Mouse (Mus musculus) hindbrain, embryonic 11.5 days (tissue): Measurements from ENCODE around the gene Kif7. TPM values are rescaled to one million over a fixed set of nuclear protein-coding genes. Genes with fewer than 3 reads are reported as not detected.
A peak's percentile ranks its signal among the peaks of the same experiment; 100 is the strongest.

Source experiments
- ATAC-seq: fragments of 200-750 bp; cut with Nextera tagmentation; 2 replicates; pipeline ENCODE4 v1.8.0; 2017; ENCODE audit warnings: mild to moderate bottlenecking, moderate TSS enrichment, moderate library complexity; ENCODE audit not compliant: low FRiP score
- DNase-seq: peaks from one replicate; pipeline ENCODE4 v3.0.0-alpha.2; 2015; ENCODE audit warnings: low spot score
- H3K27ac ChIP-seq: fragments of 300-500 bp; sonication (generic); 2 replicates; pipeline ENCODE4 v1.5.1; 2014; ENCODE audit warnings: mild to moderate bottlenecking, low read depth, low read length
- H3K27me3 ChIP-seq: fragments of 300-500 bp; sonication (generic); 2 replicates; pipeline ENCODE4 v1.6.1; 2014; ENCODE audit warnings: mild to moderate bottlenecking, low read length, moderate library complexity, mixed read lengths; ENCODE audit not compliant: control insufficient read depth, insufficient read depth
- H3K36me3 ChIP-seq: fragments of 300-500 bp; sonication (generic); 2 replicates; pipeline ENCODE4 v1.6.1; 2014; ENCODE audit warnings: mild to moderate bottlenecking, low read length, moderate library complexity, mixed read lengths; ENCODE audit not compliant: control insufficient read depth, insufficient read depth
- H3K4me1 ChIP-seq: fragments of 300-500 bp; sonication (generic); replicated peaks from 2 replicates; pipeline ENCODE4 v1.6.1; 2014; ENCODE audit warnings: low read length, mixed read lengths; ENCODE audit not compliant: control insufficient read depth, insufficient read depth
- H3K4me2 ChIP-seq: fragments of 300-500 bp; sonication (generic); replicated peaks from 2 replicates; pipeline ENCODE4 v1.6.1; 2014; ENCODE audit warnings: mild to moderate bottlenecking, low read depth, low read length
- H3K4me3 ChIP-seq: fragments of 300-500 bp; sonication (generic); 2 replicates; pipeline ENCODE4 v1.5.1; 2014; ENCODE audit warnings: low read depth, low read length
- H3K9ac ChIP-seq: fragments of 300-500 bp; sonication (generic); 2 replicates; pipeline ENCODE4 v1.6.1; 2014; ENCODE audit warnings: low read depth, low read length
- H3K9me3 ChIP-seq: fragments of 300-500 bp; sonication (generic); 2 replicates; pipeline ENCODE4 v1.6.1; 2016; ENCODE audit warnings: low read length; ENCODE audit not compliant: control insufficient read depth
- WGBS: fragments of 180-500 bp; shearing (Covaris S2); extraction: QIAGEN DNeasy Blood & Tissue Kit; methylation state at CpG from one replicate; pipeline ENCODE4 v1.1.7; 2014; 5-methylcytosine and 5-hydroxymethylcytosine counted together
- polyA plus RNA-seq: library from polyadenylated mRNA; unstranded; fragments of >200 nt; fragmentation: Nextera tagmentation; extraction: Ambion mirVana; gene quantifications from 2 replicates; pipeline ENCODE4 v1.2.1, GENCODE M21; 2014

Kif7 gene
- polyA plus RNA-seq = 2.7 and 3.0 TPM in 2 replicates

GRCm38 (mm10) chr7:79715187-79715981, at the start of gene Kif7:
Gene Kif7, minus strand, starts transcription at chr7:79715720.
- Histone ChIP-seq H3K27me3 (peaks cover 2% of the 10 kb centered on the region; the same call in 1 of the 2 replicates), H3K36me3 (no peaks in the 10 kb centered on the region), H3K9me3 (no peaks in the 10 kb centered on the region), H3K4me1 (no peaks in the 10 kb centered on the region), H3K9ac (peak within 1 kb of the TSS; percentile 37), H3K4me3 (peak within 1 kb of the TSS; percentile 73), H3K4me2 (peak within 1 kb of the TSS; percentile 89), H3K27ac (no peak within 1 kb of the TSS)
- under 1% methylated on average over 48 of the region's 55 CpGs for WGBS
- ATAC-seq (peak; percentile 90), DNase-seq (peak; percentile 90)

- Histone ChIP-seq H3K27me3 (no peaks in the 10 kb centered on the region), H3K27ac (no peak overlapping the region), H3K9me3 (no peaks in the 10 kb centered on the region), H3K4me2 (no peak overlapping the region), H3K9ac (no peak overlapping the region), H3K4me1 (no peaks in the 10 kb centered on the region), H3K36me3 (no peaks in the 10 kb centered on the region), H3K4me3 (no peak overlapping the region)
- 84% methylated on average over 8 of the region's 8 CpGs for WGBS
- DNase-seq (no peak), ATAC-seq (no peak)
Observed at GRCm38 (mm10) chr7:79762106-79762505, 46.6 kb upstream of the Kif7 start.

- no peak overlapping the region for H3K27ac ChIP-seq
- no peak for DNase-seq
- no peaks in the 10 kb centered on the region for H3K36me3 ChIP-seq
- no peaks in the 10 kb centered on the region for H3K4me1 ChIP-seq
- no peaks in the 10 kb centered on the region for H3K9me3 ChIP-seq
- no peak overlapping the region for H3K9ac ChIP-seq
- H3K27me3 ChIP-seq = no peaks in the 10 kb centered on the region
- no peak overlapping the region for H3K4me2 ChIP-seq
- H3K4me3 ChIP-seq = no peak overlapping the region
- 85% methylated on average over 5 of the region's 5 CpGs for WGBS
- ATAC-seq = no peak
Observed at GRCm38 (mm10) chr7:79761124-79761876, 45.8 kb upstream of the Kif7 start.

GRCm38 (mm10) chr7:79759766-79760165, 44.2 kb upstream of the Kif7 start:
- H3K9ac ChIP-seq = no peak overlapping the region

GRCm38 (mm10) chr7:79758176-79758575, 42.7 kb upstream of the Kif7 start:
- Histone ChIP-seq H3K27me3 (no peaks in the 10 kb centered on the region), H3K9me3 (no peaks in the 10 kb centered on the region), H3K4me2 (no peak overlapping the region), H3K9ac (no peak overlapping the region), H3K4me3 (no peak overlapping the region), H3K4me1 (no peaks in the 10 kb centered on the region), H3K36me3 (no peaks in the 10 kb centered on the region), H3K27ac (no peak overlapping the region)
- WGBS = 77% methylated on average over 6 of the region's 6 CpGs
- ATAC-seq (no peak), DNase-seq (no peak)

More at GRCm38 (mm10) chr7:79759766-79760165, 44.2 kb upstream of the Kif7 start:
- ATAC-seq (no peak), DNase-seq (no peak)
- Histone ChIP-seq H3K4me1 (no peaks in the 10 kb centered on the region), H3K27me3 (no peaks in the 10 kb centered on the region), H3K36me3 (no peaks in the 10 kb centered on the region), H3K9me3 (no peaks in the 10 kb centered on the region), H3K4me2 (no peak overlapping the region), H3K27ac (no peak overlapping the region), H3K4me3 (no peak overlapping the region)

- DNase-seq (no peak), ATAC-seq (no peak)
- 38% methylated on average over 2 of the region's 2 CpGs for WGBS
- Histone ChIP-seq H3K4me1 (no peaks in the 10 kb centered on the region), H3K27me3 (no peaks in the 10 kb centered on the region), H3K4me2 (no peak overlapping the region), H3K36me3 (no peaks in the 10 kb centered on the region), H3K9ac (no peak overlapping the region), H3K9me3 (no peaks in the 10 kb centered on the region), H3K27ac (no peak overlapping the region), H3K4me3 (no peak overlapping the region)
Observed at GRCm38 (mm10) chr7:79756334-79756733, 40.8 kb upstream of the Kif7 start.

GRCm38 (mm10) chr7:79749511-79749910, 34.0 kb upstream of the Kif7 start:
- H3K4me1 ChIP-seq = no peaks in the 10 kb centered on the region

GRCm38 (mm10) chr7:79747659-79748058, 32.1 kb upstream of the Kif7 start:
- WGBS = 85% methylated on average over 6 of the region's 6 CpGs
- Histone ChIP-seq H3K9ac (no peak overlapping the region), H3K9me3 (no peaks in the 10 kb centered on the region), H3K4me1 (no peaks in the 10 kb centered on the region), H3K4me2 (no peak overlapping the region), H3K36me3 (no peaks in the 10 kb centered on the region), H3K4me3 (no peak overlapping the region), H3K27ac (no peak overlapping the region), H3K27me3 (no peaks in the 10 kb centered on the region)
- ATAC-seq = no peak
- DNase-seq = no peak

More at GRCm38 (mm10) chr7:79749511-79749910, 34.0 kb upstream of the Kif7 start:
- ATAC-seq (no peak), DNase-seq (no peak)
- no peak overlapping the region for H3K27ac ChIP-seq
- H3K27me3 ChIP-seq = no peaks in the 10 kb centered on the region
- WGBS = 90% methylated on average over 6 of the region's 6 CpGs
- no peaks in the 10 kb centered on the region for H3K9me3 ChIP-seq
- no peak overlapping the region for H3K4me2 ChIP-seq
- H3K36me3 ChIP-seq = no peaks in the 10 kb centered on the region
- no peak overlapping the region for H3K4me3 ChIP-seq
- no peak overlapping the region for H3K9ac ChIP-seq
